Mouse (Mus musculus): ENCODE measurements around the gene Jchain. TPM values are rescaled to one million over a fixed set of nuclear protein-coding genes. Genes with fewer than 3 reads are reported as not detected.

Gene Jchain
- polyA plus RNA-seq, 1 experiment from 2014 or later = 0.19 TPM

GRCm38 (mm10) chr5:88489004-88489403, 38.7 kb downstream of the Jchain start:
- no peak for TF ChIP-seq CTCF (IDR thresholded peaks at IDR 0.05)
- TF ChIP-seq EP300 (IDR thresholded peaks at IDR 0.05) = no peak
- Histone ChIP-seq H3K27ac (ENCODE audit: low read length) (no peak overlapping the region), H3K36me3 (ENCODE audit: insufficient read depth, low read length) (no peaks in the 10 kb centered on the region), H3K9me3 (ENCODE audit: low read length) (no peaks in the 10 kb centered on the region), H3K4me1 (ENCODE audit: insufficient read depth, low read depth, low read length) (no peaks in the 10 kb centered on the region), H3K27me3 (replicated peaks; ENCODE audit: insufficient read depth, low read length) (no peaks in the 10 kb centered on the region), H3K9ac (replicated peaks; ENCODE audit: low read depth) (no peak overlapping the region), H3K4me2 (replicated peaks; ENCODE audit: low read depth, low read length) (no peak overlapping the region), H3K4me3 (ENCODE audit: low read depth, low read length) (no peak overlapping the region)
- no peak for ATAC-seq
- 58% methylated on average over 2 of the region's 2 CpGs for WGBS
- DNase-seq (ENCODE audit: low spot score) = no peak

- Histone ChIP-seq H3K27ac (ENCODE audit: low read length) (no peak within 1 kb of the TSS), H3K9me3 (ENCODE audit: low read length) (no peaks in the 10 kb centered on the region), H3K27me3 (replicated peaks; ENCODE audit: insufficient read depth, low read length) (no peaks in the 10 kb centered on the region), H3K4me3 (ENCODE audit: low read depth, low read length) (no peak within 1 kb of the TSS), H3K4me1 (ENCODE audit: insufficient read depth, low read depth, low read length) (no peaks in the 10 kb centered on the region), H3K9ac (replicated peaks; ENCODE audit: low read depth) (no peak within 1 kb of the TSS), H3K4me2 (replicated peaks; ENCODE audit: low read depth, low read length) (no peak within 1 kb of the TSS), H3K36me3 (ENCODE audit: insufficient read depth, low read length) (no peaks in the 10 kb centered on the region)
- DNase-seq (ENCODE audit: low spot score) (no peak), ATAC-seq (no peak)
- no peak for TF ChIP-seq CTCF (IDR thresholded peaks at IDR 0.05)
- no peak for TF ChIP-seq EP300 (IDR thresholded peaks at IDR 0.05)
Measured at GRCm38 (mm10) chr5:88487675-88488074, 40.0 kb downstream of the Jchain start, which contains the start of gene Enam. TSS of gene Enam (plus strand) at chr5:88487975.

Other genes starting within 250 kb of the Jchain start
- not detected in 2 replicates for gene Prol1, start 210.6 kb downstream of the Jchain start, polyA plus RNA-seq (2015; fragmentation: Nextera tagmentation; extraction: Ambion mirVana)
- gene Amtn, start 151.8 kb downstream of the Jchain start, polyA plus RNA-seq (2015; fragmentation: Nextera tagmentation; extraction: Ambion mirVana) = 0.13 and 0.23 TPM in 2 replicates
- gene Ambn, start 71.9 kb downstream of the Jchain start, polyA plus RNA-seq (2015; fragmentation: Nextera tagmentation; extraction: Ambion mirVana) = not detected in 2 replicates
- not detected in 2 replicates for gene Enam, start 39.9 kb downstream of the Jchain start, polyA plus RNA-seq (2015; fragmentation: Nextera tagmentation; extraction: Ambion mirVana)
- gene Utp3, start 26.6 kb upstream of the Jchain start, polyA plus RNA-seq (2015; fragmentation: Nextera tagmentation; extraction: Ambion mirVana) = 36.4 and 44.0 TPM in 2 replicates
- 7.5 and 8.4 TPM in 2 replicates for gene Rufy3, start 37.1 kb upstream of the Jchain start, polyA plus RNA-seq (2015; fragmentation: Nextera tagmentation; extraction: Ambion mirVana)
- gene Grsf1, start 148.3 kb upstream of the Jchain start, polyA plus RNA-seq (2015; fragmentation: Nextera tagmentation; extraction: Ambion mirVana) = 45.4 and 46.0 TPM in 2 replicates
- 9.7 and 10.8 TPM in 2 replicates for gene Mob1b, start 193.0 kb upstream of the Jchain start, polyA plus RNA-seq (2015; fragmentation: Nextera tagmentation; extraction: Ambion mirVana)
- 7.2 and 7.8 TPM in 2 replicates for gene Dck, start 237.1 kb upstream of the Jchain start, polyA plus RNA-seq (2015; fragmentation: Nextera tagmentation; extraction: Ambion mirVana)